Mouse (Mus musculus) lung, adult 18-20 months (tissue): ENCODE data around the gene Gm29106.
"Not testable (repeated sequence)": the region's sequence is repeated elsewhere in the genome, so short reads cannot be mapped to it uniquely, and the experiment has no call there.

Experiments
- DNase-seq, 2 experiments: peaks; one replicate each; pipeline ENCODE4 v3.0.0; 2022; ENCODE audit warnings: mixed read lengths in 2 of 2

The Gm29106 gene

GRCm38 (mm10) chr1:118176242-118176641, at the start of gene Gm29106:
Gene Gm29106 (plus strand): TSS chr1:118176542.
- not testable (repeated sequence) for DNase-seq

GRCm38 (mm10) chr1:118228540-118228939, 52.2 kb downstream of the Gm29106 start:
- DNase-seq, result no peak

- DNase-seq, result no peak
Measured at GRCm38 (mm10) chr1:118236032-118236431, 59.7 kb downstream of the Gm29106 start.
